Mouse (Mus musculus): Measurements from ENCODE around the gene 4930522L14Rik. TPM values are rescaled to one million over a fixed set of nuclear protein-coding genes. Genes with fewer than 3 reads are reported as not detected.
A peak's percentile ranks its signal among the peaks of the same experiment; 100 is the strongest.
"Not testable (repeated sequence)": the region's sequence is repeated elsewhere in the genome, so short reads cannot be mapped to it uniquely, and the experiment has no call there.

4930522L14Rik gene
- polyA plus RNA-seq (2012; rRNA removed): 1.2 and 1.4 TPM in 2 replicates

DNA sequence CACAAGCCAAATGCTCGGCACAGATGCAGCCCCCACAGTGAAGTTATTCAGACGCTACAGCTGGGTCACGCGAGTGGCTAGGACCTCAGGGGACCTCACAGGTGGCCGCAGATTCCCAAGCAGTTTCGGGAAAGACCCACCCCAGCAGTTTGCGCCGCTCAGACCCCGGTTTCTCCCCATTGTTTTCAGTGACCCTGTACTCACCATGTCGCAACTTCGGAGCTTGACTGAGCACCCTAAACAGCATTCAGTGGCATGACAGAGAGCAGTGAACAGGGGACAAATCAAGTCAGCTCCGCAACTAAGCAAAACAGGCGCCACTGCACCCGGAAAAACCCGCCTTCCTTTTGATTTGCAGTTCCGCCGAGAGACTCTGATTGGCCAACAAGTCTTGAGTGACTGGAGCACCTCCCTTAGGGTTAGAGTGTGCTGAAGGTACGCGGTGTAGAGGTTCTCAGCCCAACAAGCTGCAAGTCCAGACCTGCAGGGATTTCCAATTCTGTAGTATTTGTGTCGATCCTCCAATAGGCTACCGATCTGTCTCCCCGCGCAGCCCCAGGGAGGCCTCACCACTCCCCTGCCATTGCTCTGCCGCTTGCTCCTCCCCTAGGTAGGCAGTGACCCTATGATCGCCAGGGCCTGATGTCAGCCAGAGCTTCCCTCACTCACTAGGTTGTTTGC is at the start of gene 4930522L14Rik:
Gene 4930522L14Rik, minus strand, starts transcription at position 496 of the 681 bp plus-strand sequence.
- peak within 1 kb of the TSS; percentile 94 for H3K4me3 ChIP-seq (ENCODE audit: extremely low read depth, insufficient read depth, insufficient read length)
- not testable (repeated sequence) for H3K4me1 ChIP-seq (ENCODE audit: control insufficient read depth, insufficient read depth, insufficient read length); H3K36me3 ChIP-seq (ENCODE audit: control insufficient read depth, insufficient read depth, low read length); H3K27me3 ChIP-seq (ENCODE audit: control insufficient read depth, insufficient read depth, low read length)
- H3K27ac ChIP-seq (ENCODE audit: insufficient read depth, low read length): peak within 1 kb of the TSS; percentile 89
- WGBS: under 1% methylated on average over 25 of the region's 25 CpGs
- DNase-seq (ENCODE audit: low read depth in 1 of 2, low spot score in 2 of 2): peak; percentile 21 to 51

DNA sequence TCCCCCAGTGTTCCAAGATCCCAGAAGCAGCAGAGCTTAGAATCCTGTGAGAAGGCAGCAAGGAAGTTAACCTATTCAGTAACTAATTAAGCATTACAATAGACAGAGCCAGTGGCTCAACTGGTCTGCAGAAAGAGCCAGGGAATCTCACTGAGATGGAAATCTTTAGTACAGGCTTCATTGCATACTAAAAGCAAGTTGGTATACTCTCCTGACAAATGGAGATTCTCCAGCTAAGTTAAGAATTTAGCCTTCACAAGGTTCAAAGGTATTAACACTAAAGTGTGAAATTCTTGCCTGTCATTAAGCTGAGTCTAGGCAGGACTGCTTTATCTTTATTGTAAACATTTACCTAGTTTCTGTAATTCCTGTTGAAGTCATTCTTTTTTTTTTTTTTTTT is 49.8 kb upstream of the 4930522L14Rik start:
- not testable (repeated sequence) for H3K4me1 ChIP-seq (ENCODE audit: control insufficient read depth, insufficient read depth, insufficient read length); H3K27ac ChIP-seq (ENCODE audit: insufficient read depth, low read length); H3K36me3 ChIP-seq (ENCODE audit: control insufficient read depth, insufficient read depth, low read length); H3K4me3 ChIP-seq (ENCODE audit: extremely low read depth, insufficient read depth, insufficient read length); H3K27me3 ChIP-seq (ENCODE audit: control insufficient read depth, insufficient read depth, low read length); DNase-seq (ENCODE audit: low read depth in 1 of 2, low spot score in 2 of 2)

- not testable (repeated sequence) for H3K27me3 ChIP-seq (ENCODE audit: control insufficient read depth, insufficient read depth, low read length); H3K4me1 ChIP-seq (ENCODE audit: control insufficient read depth, insufficient read depth, insufficient read length); H3K27ac ChIP-seq (ENCODE audit: insufficient read depth, low read length); H3K4me3 ChIP-seq (ENCODE audit: extremely low read depth, insufficient read depth, insufficient read length); H3K36me3 ChIP-seq (ENCODE audit: control insufficient read depth, insufficient read depth, low read length); DNase-seq (ENCODE audit: low read depth in 1 of 2, low spot score in 2 of 2)
- WGBS: 38% methylated on average over 2 of the region's 2 CpGs
These were observed 48.3 kb upstream of the 4930522L14Rik start for GRCm38 (mm10) chr5:109799948-109800347.

- H3K36me3 ChIP-seq (ENCODE audit: control insufficient read depth, insufficient read depth, low read length); H3K27me3 ChIP-seq (ENCODE audit: control insufficient read depth, insufficient read depth, low read length); DNase-seq (ENCODE audit: low read depth in 1 of 2, low spot score in 2 of 2); H3K4me1 ChIP-seq (ENCODE audit: control insufficient read depth, insufficient read depth, insufficient read length); H3K27ac ChIP-seq (ENCODE audit: insufficient read depth, low read length); H3K4me3 ChIP-seq (ENCODE audit: extremely low read depth, insufficient read depth, insufficient read length): not testable (repeated sequence)
- WGBS: 92% methylated on average over 3 of the region's 3 CpGs
These were observed 45.3 kb upstream of the 4930522L14Rik start for GRCm38 (mm10) chr5:109797017-109797416.

DNA sequence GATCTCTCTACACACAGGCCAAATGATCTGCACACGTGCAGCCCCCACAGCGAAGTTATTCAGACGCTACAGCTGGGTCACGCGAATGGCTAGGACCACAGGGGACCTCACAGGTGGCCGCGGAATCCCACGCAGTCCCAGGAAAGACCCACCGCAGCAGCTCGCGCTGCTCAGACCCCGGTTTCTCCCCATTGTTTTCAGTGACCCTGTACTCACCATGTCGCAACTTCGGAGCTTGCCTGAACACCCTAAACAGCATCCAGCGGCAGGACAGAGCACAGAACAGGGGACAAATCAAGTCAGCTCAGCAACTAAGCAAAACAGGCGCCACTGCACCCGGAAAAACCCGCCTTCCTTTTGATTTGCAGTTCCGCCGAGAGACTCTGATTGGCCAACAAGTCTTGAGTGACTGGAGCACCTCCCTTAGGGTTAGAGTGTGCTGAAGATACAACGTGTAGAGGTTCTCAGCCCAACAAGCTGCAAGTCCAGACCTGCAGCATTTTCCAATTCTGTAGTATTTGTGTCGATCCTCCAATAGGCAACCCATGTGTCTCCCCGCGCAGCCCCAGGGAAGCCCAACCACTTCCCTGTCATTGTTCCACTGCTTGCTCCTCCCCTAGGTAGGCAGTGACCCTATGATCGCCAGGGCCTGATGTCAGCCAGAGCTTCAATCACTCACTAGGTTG is 44.4 kb upstream of the 4930522L14Rik start:
- peak overlapping the region; percentile 73 for H3K4me3 ChIP-seq (ENCODE audit: extremely low read depth, insufficient read depth, insufficient read length)
- H3K36me3 ChIP-seq (ENCODE audit: control insufficient read depth, insufficient read depth, low read length); H3K27me3 ChIP-seq (ENCODE audit: control insufficient read depth, insufficient read depth, low read length); H3K4me1 ChIP-seq (ENCODE audit: control insufficient read depth, insufficient read depth, insufficient read length): not testable (repeated sequence)
- DNase-seq (ENCODE audit: low read depth in 1 of 2, low spot score in 2 of 2): peak; percentile 17 to 31
- WGBS: 2% methylated on average over 25 of the region's 25 CpGs
- H3K27ac ChIP-seq (ENCODE audit: insufficient read depth, low read length): peak overlapping the region; percentile 43

DNA sequence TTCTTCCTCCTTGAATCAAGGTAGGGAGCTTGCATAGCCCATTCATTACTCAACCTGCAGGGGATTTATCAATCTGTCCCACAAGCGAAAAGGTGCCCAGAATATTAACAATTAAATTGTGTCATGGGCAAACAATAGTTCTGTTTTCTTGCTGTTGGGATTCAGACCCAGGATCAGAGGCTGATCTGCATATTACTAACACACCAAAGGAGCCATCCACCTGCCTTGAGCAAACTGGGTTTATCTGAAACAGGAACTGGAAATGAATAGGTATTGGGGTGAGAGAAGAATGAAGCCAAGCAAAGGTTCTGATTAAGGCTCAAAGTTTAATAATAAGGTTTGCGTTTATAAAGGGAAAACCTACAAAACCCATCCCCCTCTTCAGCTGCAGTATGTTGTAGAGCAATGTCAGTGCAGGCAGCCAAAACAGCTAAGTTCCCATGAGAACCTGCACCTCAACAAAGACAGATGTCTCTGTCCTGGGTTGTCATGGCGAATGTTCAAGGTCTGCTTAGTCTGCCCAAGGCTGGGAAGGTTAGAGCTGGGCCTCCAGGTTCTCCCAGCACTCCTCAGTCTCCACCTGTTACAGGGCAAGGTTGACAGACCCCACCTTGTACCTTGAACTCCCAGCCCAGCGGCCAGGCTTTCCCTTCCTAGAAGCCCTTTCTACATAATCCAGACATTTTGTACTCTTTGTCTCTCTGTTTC is 541 bp upstream of the 4930522L14Rik start:
- WGBS: 73% methylated on average over 4 of the region's 4 CpGs
- not testable (repeated sequence) for DNase-seq (ENCODE audit: low read depth in 1 of 2, low spot score in 2 of 2)

DNA sequence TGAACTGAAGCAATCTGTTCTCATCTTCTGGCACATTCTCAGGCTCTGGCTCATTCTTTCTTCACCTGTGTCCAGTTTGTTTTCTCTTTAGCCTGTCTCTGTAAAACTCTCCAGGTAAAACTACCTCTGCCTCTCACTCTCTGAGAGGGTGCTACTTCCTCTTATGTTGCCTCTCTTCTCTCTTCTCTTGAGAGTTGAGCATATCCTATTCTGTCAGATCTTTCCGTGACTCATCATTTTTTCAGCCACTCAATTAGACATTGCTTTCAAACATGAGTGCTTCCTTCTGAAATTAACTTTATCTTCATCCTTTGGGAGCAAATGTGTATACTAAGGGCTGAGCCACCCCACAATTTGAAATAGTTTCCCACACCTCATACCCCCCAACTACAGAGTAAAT is 6.6 kb downstream of the 4930522L14Rik start:
- not testable (repeated sequence) for H3K4me1 ChIP-seq (ENCODE audit: control insufficient read depth, insufficient read depth, insufficient read length); H3K27ac ChIP-seq (ENCODE audit: insufficient read depth, low read length); DNase-seq (ENCODE audit: low read depth in 1 of 2, low spot score in 2 of 2); H3K36me3 ChIP-seq (ENCODE audit: control insufficient read depth, insufficient read depth, low read length); H3K4me3 ChIP-seq (ENCODE audit: extremely low read depth, insufficient read depth, insufficient read length); H3K27me3 ChIP-seq (ENCODE audit: control insufficient read depth, insufficient read depth, low read length)
- WGBS: 86% methylated on average over 1 of the region's 1 CpGs

More for the DNA sequence above, 541 bp upstream of the 4930522L14Rik start:
- not testable (repeated sequence) for H3K4me1 ChIP-seq (ENCODE audit: control insufficient read depth, insufficient read depth, insufficient read length); H3K36me3 ChIP-seq (ENCODE audit: control insufficient read depth, insufficient read depth, low read length); H3K4me3 ChIP-seq (ENCODE audit: extremely low read depth, insufficient read depth, insufficient read length); H3K27ac ChIP-seq (ENCODE audit: insufficient read depth, low read length); H3K27me3 ChIP-seq (ENCODE audit: control insufficient read depth, insufficient read depth, low read length)

GRCm38 (mm10) chr5:109717341-109717740 is 34.3 kb downstream of the 4930522L14Rik start:
- not testable (repeated sequence) for H3K27me3 ChIP-seq (ENCODE audit: control insufficient read depth, insufficient read depth, low read length); H3K36me3 ChIP-seq (ENCODE audit: control insufficient read depth, insufficient read depth, low read length); H3K4me1 ChIP-seq (ENCODE audit: control insufficient read depth, insufficient read depth, insufficient read length); H3K4me3 ChIP-seq (ENCODE audit: extremely low read depth, insufficient read depth, insufficient read length); H3K27ac ChIP-seq (ENCODE audit: insufficient read depth, low read length); DNase-seq (ENCODE audit: low read depth in 1 of 2, low spot score in 2 of 2)
- WGBS: 63% methylated on average over 3 of the region's 3 CpGs

- H3K36me3 ChIP-seq (ENCODE audit: control insufficient read depth, insufficient read depth, low read length); DNase-seq (ENCODE audit: low read depth in 1 of 2, low spot score in 2 of 2); H3K4me1 ChIP-seq (ENCODE audit: control insufficient read depth, insufficient read depth, insufficient read length); H3K27ac ChIP-seq (ENCODE audit: insufficient read depth, low read length); H3K27me3 ChIP-seq (ENCODE audit: control insufficient read depth, insufficient read depth, low read length): not testable (repeated sequence)
- H3K4me3 ChIP-seq (ENCODE audit: extremely low read depth, insufficient read depth, insufficient read length): peak overlapping the region; percentile 90; the same call in 1 of the 2 replicates
- WGBS: 83% methylated on average over 5 of the region's 5 CpGs
These were observed 60.3 kb downstream of the 4930522L14Rik start for GRCm38 (mm10) chr5:109691205-109691965.

DNA sequence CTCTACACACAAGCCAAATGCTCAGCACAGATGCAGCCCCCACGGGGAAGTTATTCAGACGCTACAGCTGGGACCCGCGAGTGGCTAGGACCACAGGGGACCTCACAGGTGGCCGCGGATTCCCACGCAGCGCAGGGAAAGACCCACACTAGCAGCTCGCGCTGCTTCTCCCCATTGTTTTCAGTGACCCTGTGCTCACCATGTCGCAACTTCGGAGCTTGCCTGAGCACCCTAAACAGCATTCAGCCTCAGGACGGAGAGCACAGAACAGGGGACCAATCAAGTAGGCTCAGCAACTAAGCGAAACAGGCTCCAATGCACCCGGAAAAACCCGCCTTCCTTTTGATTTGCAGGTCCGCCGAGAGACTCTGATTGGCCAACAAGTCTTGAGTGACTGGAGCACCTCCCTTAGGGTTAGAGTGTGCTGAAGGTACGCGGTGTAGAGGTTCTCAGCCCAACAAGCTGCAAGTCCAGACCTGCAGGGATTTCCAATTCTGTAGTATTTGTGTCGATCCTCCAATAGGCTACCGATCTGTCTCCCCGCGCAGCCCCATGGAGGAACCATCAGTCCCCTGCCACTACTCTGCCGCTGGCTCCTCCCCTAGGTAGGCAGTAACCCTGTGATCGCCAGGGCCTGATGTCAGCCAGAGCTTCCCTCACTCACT is 61.0 kb downstream of the 4930522L14Rik start, which contains the start of gene 5430403G16Rik:
Gene 5430403G16Rik, minus strand, starts transcription at position 505 of the 665 bp plus-strand sequence.
- WGBS: 1% methylated on average over 26 of the region's 26 CpGs
- Histone ChIP-seq H3K4me3 (ENCODE audit: extremely low read depth, insufficient read depth, insufficient read length) (peak within 1 kb of the TSS; percentile 90), H3K27ac (ENCODE audit: insufficient read depth, low read length) (peak within 1 kb of the TSS; percentile 94)
- not testable (repeated sequence) for H3K36me3 ChIP-seq (ENCODE audit: control insufficient read depth, insufficient read depth, low read length); H3K27me3 ChIP-seq (ENCODE audit: control insufficient read depth, insufficient read depth, low read length); H3K4me1 ChIP-seq (ENCODE audit: control insufficient read depth, insufficient read depth, insufficient read length)
- DNase-seq (ENCODE audit: low read depth in 1 of 2, low spot score in 2 of 2): peak; percentile 75 to 77

Data from spleen, adult 2 months (tissue).